Mouse (Mus musculus) embryonic fibroblast, embryonic 13.5 days (primary cell): Measurements from ENCODE around the gene Dynll2. TPM values are rescaled to one million over a fixed set of nuclear protein-coding genes. Genes with fewer than 3 reads are reported as not detected.

ENCODE experiments used
- H3K27ac ChIP-seq: 2 replicates; pipeline ENCODE4 v1.5.1; 2012; ENCODE audit warnings: low read length, control low read depth, inconsistent platforms; ENCODE audit not compliant: insufficient read depth
- H3K4me1 ChIP-seq: 2 replicates; pipeline ENCODE4 v1.6.1; 2011; ENCODE audit warnings: low read length; ENCODE audit not compliant: control insufficient read depth, insufficient read depth
- H3K4me3 ChIP-seq: 2 replicates; pipeline ENCODE4 v1.5.1; 2011; ENCODE audit warnings: mild to moderate bottlenecking, control low read depth, low read length; ENCODE audit not compliant: insufficient read depth
- CTCF ChIP-seq: IDR thresholded peaks from 2 replicates; pipeline ENCODE4 v1.5.1; 2011; ENCODE audit warnings: mild to moderate bottlenecking, control low read depth, low read length, moderate library complexity, borderline replicate concordance; ENCODE audit not compliant: insufficient read depth
- POLR2A ChIP-seq: IDR thresholded peaks from 2 replicates; pipeline ENCODE4 v1.6.1; 2011; ENCODE audit warnings: low read depth, mild to moderate bottlenecking, control low read depth, low read length, moderate library complexity
- polyA plus RNA-seq: library from polyadenylated mRNA; stranded (reverse); fragments of >200 nt; gene quantifications from 2 replicates; pipeline ENCODE4 v1.2.4, GENCODE M21; 2011; ENCODE audit warnings: low read depth; ENCODE audit not compliant: missing spikeins, insufficient read length

The Dynll2 gene
- polyA plus RNA-seq, 1 experiment, result 113 TPM

DNA sequence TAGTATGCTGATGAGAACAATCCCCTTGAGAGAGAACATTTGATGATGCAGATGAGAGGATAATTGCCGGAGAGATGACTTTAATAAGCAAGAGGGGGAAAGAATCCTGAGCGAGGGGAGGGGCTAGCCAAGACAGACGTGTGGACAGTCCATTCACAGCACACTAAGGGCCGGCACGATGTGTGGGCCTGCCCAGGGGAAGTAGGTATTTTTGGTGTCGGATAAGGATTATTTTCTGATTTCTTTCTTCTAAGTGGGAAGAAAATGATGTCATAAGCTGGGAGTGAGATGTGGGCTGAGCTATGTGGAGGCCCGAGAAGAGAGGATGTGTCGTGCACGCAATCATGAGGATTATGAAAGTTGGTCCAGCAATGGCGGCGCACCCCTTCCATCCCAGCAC is 27.8 kb upstream of the Dynll2 start:
- Histone ChIP-seq H3K4me1 (no peaks in the 10 kb centered on the region), H3K27ac (no peak overlapping the region), H3K4me3 (no peak overlapping the region)
- TF ChIP-seq CTCF (no peak), POLR2A (no peak)

DNA sequence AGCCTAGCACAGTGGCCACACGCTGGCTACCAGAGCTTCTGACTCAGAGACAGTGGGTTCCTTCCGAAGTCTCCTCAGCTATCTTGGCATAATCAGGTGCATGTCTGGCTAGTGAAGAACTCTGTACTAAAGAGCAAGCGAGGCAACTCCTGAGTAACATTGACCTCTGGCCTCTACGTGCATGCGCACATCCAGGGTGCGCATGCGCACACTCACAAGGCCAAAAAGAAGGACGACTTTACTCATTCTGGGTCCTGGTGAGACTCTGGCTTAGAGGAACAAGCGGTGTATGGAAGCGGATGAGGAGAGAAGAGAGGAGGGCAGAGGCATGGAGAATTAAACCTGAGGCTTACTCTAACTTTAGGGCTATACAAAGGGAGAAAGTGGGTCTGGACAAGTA is 26.3 kb upstream of the Dynll2 start:
- Histone ChIP-seq H3K27ac (no peak overlapping the region), H3K4me1 (no peaks in the 10 kb centered on the region), H3K4me3 (no peak overlapping the region)
- TF ChIP-seq POLR2A, result no peak
- no peak for TF ChIP-seq CTCF

DNA sequence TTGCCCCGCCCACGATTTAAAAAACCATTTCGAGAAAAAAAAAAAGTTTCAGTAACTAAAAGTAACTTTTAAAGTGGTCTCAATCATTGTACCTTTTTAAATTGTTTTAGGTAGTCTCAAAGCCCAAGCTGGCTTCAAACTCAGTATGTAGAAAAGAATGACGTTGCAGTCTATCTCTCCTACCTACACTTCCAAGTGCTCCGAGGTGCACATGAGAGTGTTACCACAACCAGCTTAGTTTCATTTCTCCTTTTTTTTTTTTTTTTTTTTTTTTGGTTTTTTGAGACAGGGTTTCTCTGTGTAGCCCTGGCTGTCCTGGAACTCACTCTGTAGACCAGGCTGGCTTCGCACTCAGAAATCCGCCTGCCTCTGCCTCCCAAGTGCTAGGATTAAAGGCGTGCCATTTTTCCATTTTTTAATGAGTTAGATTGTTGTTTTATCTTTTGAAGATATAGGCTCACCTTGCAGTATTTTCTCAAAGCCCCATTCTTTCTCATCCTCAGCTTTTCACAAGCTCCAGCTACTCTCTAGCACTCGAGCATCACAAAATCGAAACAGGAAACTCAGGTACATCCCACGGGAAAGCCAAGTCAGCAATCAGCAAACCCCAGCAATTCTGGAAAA is 25.4 kb upstream of the Dynll2 start:
- Histone ChIP-seq H3K4me3 (no peak overlapping the region), H3K27ac (no peak overlapping the region), H3K4me1 (no peaks in the 10 kb centered on the region)
- no peak for TF ChIP-seq CTCF
- TF ChIP-seq POLR2A, result no peak

DNA sequence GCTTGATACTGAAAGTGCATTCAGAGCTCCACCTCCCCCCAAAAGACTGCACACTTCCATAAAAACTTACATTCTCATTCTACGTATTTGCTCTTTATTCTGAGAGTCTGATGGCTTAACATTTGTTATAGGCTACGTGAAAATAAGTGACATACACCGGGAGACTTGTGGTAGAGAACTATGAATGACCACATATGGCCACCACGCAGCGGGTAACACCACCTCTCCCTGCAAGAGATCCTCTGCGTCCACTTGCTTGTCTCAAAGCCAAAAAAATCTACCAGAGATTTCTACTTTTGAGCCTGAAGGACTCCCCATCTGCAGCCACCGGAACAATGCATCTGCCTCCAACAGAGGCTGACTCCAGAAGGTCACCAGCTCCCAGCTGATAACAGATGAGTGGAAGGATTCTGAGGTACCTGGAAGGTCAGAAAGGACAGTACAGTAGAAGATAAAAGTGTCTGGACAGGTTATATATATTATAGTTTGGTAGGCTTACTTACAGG is 24.6 kb upstream of the Dynll2 start:
- no peak overlapping the region for H3K4me3 ChIP-seq
- TF ChIP-seq POLR2A, result no peak
- TF ChIP-seq CTCF, result no peak
- H3K27ac ChIP-seq, result no peak overlapping the region
- no peaks in the 10 kb centered on the region for H3K4me1 ChIP-seq

DNA sequence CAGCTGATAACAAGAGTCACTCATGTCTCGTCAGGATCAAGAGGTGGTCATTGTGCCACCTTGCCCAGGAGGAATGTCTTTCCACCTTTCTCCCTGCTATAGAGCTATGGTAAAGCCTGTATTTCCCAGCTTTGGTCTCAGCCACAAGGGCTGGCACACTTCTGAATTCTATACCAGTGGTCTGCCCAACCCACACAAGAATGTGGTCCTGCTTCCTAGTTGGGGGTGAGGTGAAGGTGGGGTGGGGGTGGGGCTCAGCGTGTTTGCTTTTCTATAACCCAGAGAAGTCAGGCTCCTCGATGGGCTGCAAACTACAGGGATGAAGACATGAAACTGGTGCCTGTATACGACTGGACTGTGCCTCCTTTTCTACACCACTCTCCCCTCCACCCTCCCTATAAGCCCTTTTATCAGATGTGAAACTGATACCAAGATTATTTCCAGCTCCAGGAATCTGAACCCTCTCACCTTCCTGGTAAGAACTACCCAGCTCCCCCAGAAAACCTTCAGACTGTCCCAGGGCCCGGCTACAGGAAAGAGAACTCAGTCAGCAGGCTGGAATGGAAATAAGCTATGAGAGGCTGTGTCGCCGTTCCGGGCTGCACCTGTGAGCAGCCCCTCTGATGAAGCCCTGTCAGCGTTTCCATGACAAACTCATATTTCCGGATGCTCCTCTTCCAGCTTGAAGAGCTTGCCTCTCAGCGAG is 24.0 kb upstream of the Dynll2 start:
- no peak overlapping the region for H3K4me3 ChIP-seq
- H3K4me1 ChIP-seq, result no peaks in the 10 kb centered on the region
- no peak for TF ChIP-seq POLR2A
- H3K27ac ChIP-seq, result no peak overlapping the region

DNA sequence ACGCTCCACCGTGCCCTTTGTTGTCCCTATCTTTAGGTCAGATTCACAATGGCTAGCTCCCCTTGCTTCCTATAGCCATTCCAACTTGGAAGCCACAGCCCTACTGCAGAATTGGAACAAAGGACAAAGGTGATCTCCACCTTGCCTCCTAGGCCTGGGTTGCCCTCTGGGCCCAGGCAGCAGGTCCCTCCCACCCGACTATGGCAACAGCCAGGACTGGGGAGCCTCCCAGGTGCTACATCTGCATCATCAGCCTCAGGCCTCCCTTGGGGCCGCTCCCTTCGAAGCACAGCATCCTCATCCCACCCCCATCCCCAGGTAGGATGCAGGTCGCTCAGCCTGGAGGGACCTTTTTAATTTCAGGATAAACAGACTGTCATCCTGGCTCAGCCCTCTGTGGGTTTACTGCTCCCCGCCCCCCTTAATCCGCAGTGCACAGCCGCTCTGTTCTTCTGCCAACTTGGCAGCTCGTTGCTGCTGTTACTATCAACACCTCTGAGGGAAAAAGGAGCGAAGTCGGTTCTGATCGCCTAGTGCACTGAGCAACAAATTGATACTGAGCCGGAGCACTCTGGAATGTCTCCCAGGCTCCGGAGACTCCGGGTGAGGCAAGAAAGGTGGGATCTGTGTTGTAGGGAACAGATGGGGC is 22.3 kb upstream of the Dynll2 start:
- Histone ChIP-seq H3K27ac (no peak overlapping the region), H3K4me1 (no peaks in the 10 kb centered on the region), H3K4me3 (no peak overlapping the region)
- TF ChIP-seq CTCF, result no peak
- TF ChIP-seq POLR2A, result no peak

DNA sequence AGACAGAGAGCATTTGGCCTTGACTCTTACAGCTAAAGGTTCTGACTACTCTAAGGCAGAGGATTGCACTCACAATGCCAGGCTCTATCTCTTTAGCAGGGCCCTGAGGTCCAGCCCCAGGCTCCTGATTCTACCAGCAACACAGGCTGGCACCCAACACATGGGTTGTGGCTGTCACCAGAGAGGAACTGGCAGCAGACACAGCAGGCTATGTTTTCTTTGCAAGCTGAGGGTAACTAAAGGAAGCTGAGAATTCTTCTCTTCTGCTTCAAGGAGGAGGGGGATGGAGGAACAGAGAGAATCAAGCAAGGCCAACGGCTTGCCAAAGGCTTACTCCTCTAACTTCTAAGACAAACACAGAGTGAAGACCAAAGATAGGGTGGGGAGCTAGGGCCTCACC is 21.3 kb upstream of the Dynll2 start:
- Histone ChIP-seq H3K4me1 (no peaks in the 10 kb centered on the region), H3K27ac (no peak overlapping the region), H3K4me3 (no peak overlapping the region)
- TF ChIP-seq POLR2A (no peak), CTCF (no peak)

DNA sequence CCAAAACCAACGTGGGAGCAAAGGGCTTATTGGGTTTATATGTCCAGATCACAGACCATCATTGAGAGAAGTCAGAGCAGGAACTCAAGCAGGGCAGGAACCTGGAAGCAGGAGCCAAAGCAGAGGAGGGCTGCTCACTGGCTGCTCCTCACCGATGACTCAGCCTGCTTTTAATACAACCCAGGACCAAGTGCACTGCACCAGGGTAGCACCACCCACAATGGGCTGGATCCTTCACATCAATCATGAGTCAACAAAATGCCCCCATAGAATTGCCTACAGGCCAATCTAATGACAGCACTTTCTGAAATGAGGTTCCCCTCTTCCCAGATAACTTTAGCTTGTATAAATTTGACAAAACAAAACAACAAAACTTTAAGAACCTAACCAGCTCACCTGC is 16.8 kb upstream of the Dynll2 start:
- Histone ChIP-seq H3K4me3 (no peak overlapping the region), H3K4me1 (no peaks in the 10 kb centered on the region), H3K27ac (no peak overlapping the region)
- TF ChIP-seq POLR2A (no peak), CTCF (no peak)

DNA sequence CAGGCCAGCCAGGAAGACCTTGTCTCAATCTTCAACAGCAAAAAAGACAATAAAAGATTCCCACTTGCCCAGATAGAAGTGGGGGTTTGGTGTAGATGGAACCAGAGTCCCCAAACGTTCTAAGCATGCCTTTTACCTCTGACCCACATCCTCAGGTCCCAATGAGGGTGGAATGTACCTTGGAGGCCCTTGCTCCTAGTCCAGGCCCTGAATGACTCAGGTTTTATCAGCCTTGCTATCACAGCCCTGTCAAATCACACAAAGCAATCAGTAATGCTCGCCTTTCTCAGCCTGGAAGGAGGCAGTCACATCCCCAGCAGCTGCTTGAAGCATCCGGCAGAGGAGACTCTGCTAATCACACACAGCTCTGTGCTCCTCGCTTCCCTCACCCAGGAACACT is 15.4 kb upstream of the Dynll2 start:
- TF ChIP-seq CTCF, result no peak
- TF ChIP-seq POLR2A, result no peak
- no peak overlapping the region for H3K4me3 ChIP-seq

DNA sequence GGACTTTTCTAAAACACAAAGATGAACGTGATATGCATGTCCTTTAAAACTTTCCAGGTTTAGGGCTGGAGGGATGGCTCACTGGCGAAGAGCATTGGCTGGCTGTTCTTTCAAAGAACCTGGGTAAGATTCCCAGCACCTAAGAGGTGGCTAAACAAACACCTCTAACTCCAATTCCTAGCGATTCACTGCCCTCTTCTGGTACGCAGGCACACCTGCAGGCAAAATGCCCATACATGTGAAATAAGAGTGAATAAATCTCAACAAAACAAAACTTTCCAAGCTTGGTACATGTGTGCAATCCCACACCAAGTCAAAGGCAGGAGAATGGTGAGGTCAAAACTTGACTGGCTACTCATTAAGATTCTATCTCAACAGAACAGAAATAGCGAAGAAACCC is 12.4 kb upstream of the Dynll2 start:
- Histone ChIP-seq H3K4me1 (no peaks in the 10 kb centered on the region), H3K4me3 (no peak overlapping the region), H3K27ac (no peak overlapping the region)
- no peak for TF ChIP-seq CTCF
- TF ChIP-seq POLR2A, result no peak

More for the DNA sequence above, 15.4 kb upstream of the Dynll2 start:
- Histone ChIP-seq H3K27ac (no peak overlapping the region), H3K4me1 (no peaks in the 10 kb centered on the region)
